Mouse (Mus musculus): ENCODE results near the gene Zbtb3.

GRCm38 (mm10) chr19:8829660-8830059 lies 27.3 kb downstream of the Zbtb3 start, which contains the start of gene AC129217.1:
- TF ChIP-seq CTCF (IDR thresholded peaks at IDR 0.05; ENCODE audit: low read depth, low read length), result no peak
- no peak for TF ChIP-seq POLR2A (IDR thresholded peaks at IDR 0.05; ENCODE audit: borderline replicate concordance, low read depth, low read length)

Data from bone marrow macrophage, adult 2 months (primary cell).